Mouse (Mus musculus) embryonic fibroblast, embryonic 13.5 days (primary cell): Measurements from ENCODE around the gene Foxred2.

Experiments used
- CTCF ChIP-seq: IDR thresholded peaks from 2 replicates; pipeline ENCODE4 v1.5.1; 2011; ENCODE audit warnings: mild to moderate bottlenecking, control low read depth, low read length, moderate library complexity, borderline replicate concordance; ENCODE audit not compliant: insufficient read depth
- POLR2A ChIP-seq: IDR thresholded peaks from 2 replicates; pipeline ENCODE4 v1.6.1; 2011; ENCODE audit warnings: low read depth, mild to moderate bottlenecking, control low read depth, low read length, moderate library complexity

DNA sequence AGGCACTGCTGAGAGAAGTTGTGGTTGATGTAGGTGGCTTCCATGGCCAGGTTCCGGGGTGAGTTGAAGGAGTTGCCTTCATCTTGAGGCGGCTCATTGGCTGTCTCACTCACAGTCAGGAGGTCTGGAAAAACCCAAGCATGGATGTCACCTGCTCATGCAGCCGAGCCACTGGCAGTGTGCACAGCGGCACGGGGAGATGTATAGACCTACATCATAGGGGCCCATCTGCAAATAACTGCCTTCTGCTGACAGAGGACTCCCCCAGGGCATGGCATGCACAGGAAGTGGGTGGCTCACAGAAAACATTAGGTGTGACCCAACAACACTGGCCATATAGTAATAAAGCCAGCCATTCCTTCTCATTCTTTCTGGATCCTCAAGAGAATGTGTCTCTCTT, 5.9 kb upstream of the Foxred2 start:
- TF ChIP-seq CTCF (no peak), POLR2A (no peak)
